Mouse (Mus musculus) kidney, adult 2 months (tissue): ENCODE results near the gene Sox11.

Experiments used
- CTCF ChIP-seq: fragments of 200-500 bp; conservative IDR thresholded peaks from 2 replicates; pipeline ENCODE4 v1.5.1; 2011; ENCODE audit warnings: low read depth, mild to moderate bottlenecking, control low read depth, low read length, moderate library complexity, mixed read lengths; ENCODE audit not compliant: insufficient read depth, insufficient read length
- POLR2A ChIP-seq: fragments of 200-500 bp; IDR thresholded peaks from one replicate; pipeline ENCODE4 v1.6.1; 2011; ENCODE audit warnings: low read depth, low read length, control low read depth

DNA sequence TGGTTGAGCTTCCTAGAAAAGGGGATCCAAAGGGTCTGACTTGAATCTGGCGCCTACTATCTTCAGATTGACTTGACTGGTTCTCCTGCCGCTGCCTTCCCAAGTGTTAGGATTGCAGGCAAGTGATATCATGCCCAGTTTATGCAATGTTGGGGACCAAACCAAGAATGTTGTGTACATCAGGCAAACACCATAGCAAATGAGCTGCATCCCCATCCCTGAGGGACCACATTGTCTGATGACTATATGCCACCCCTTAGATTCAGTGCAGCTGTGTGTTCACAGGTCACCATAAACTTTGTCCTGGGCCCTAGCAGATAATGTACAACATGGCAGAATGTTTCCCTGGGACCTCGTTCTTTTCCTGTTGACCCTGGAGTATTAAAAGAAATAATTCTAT lies 8.8 kb downstream of the Sox11 start:
- TF ChIP-seq POLR2A (no peak), CTCF (no peak)
